ENCODE assay signal across 13 mouse cellular contexts in genomic region chr2:98661937-98662336, GRCm38 (mm10). TPM values are rescaled to one million over a fixed set of nuclear protein-coding genes. Genes with fewer than 3 reads are reported as not detected.
"Had no signal": no experiment of that assay in that cellular context is flagged by ENCODE, and none has a peak within 500 bp of the region (broad histone marks: within the 10 kb centered on the region; RNA-seq: fewer than 3 reads in every experiment).

TSS of gene Gm10801 (plus strand) at chr2:98662237.

RNA-seq across cellular contexts. Expression of gene Gm10801, which starts in this region (rescaled TPM):
- total RNA-seq: layer of hippocampus, postnatal 36 days; left cerebral cortex, adult 2 months had no signal
- polyA plus RNA-seq: kidney, embryonic 15.5 days; limb, embryonic 11.5 days; limb, embryonic 14.5 days; liver, adult 2 months; liver, embryonic 13.5 days; liver, embryonic 16.5 days; lung, adult 2 months; lung, embryonic 16.5 days; midbrain, embryonic 10.5 days; midbrain, embryonic 16.5 days; thymus, postnatal 0 days had no signal
